In the genomic region with DNA sequence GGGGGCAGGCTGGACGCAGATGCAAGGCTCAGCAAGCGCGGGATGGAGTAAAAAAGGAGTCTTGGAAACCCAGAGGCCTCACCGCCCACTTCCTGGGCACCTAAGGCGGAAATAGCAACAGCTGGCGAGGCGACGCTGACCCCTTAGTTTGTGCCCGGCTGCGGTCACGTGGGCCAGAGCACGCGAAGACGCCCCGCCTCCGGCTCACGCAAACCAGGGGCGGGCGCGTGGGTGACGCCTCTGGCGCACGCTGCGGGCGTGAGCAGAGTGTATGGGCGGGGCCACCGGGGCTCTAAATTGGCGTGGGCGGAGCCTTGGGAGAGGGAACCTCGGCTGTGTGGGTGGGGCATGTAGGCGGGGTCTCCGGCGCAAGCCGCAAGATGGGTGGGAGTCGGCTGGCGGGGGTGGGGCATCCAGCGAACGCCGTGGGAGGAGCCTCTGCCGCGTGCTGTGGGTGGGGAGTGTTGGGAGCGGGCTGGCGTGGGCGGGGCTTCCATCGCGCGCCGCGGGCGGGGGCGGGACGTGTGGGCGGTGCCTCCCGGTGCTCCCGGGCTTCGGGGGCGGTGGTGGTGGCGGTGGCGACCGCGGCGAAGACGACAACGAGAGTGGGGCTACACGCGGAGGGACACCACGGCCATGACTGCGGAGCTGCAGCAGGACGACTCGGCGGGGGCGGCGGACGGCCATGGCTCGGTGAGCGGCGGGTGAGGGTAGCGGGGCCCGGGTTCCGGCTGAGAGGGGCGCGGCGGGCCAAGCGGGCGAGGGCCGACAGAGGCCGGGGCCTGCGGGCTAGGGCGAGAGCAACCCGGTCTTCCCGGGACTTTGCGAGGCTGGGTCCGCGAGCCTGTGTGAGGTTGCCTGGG, we compare ENCODE assay signal across 7 mouse cellular contexts. TPM values are rescaled to one million over a fixed set of nuclear protein-coding genes. Genes with fewer than 3 reads are reported as not detected.
DNase-seq lines count a peak whose midpoint lies in the region; ATAC-seq and TF ChIP-seq lines count a peak whose summit lies in the region.

A gene (plus strand): TSS at position 531 of the 863 bp plus-strand sequence.

- H3K36me3 ChIP-seq in intestine, postnatal 0 days (ENCODE audit: control insufficient read depth, insufficient read depth): no peaks in the 10 kb centered on the region
- 0 out of 2 replicates have a peak, but pooled peaks cover 6% of the 10 kb centered on the region for H3K36me3 ChIP-seq in midbrain, embryonic 12.5 days
- H3K36me3 ChIP-seq in small intestine, adult 2 months (ENCODE audit: control insufficient read depth, insufficient read depth, low read length): no peaks in the 10 kb centered on the region

- peak; percentile 93 for ATAC-seq in intestine, postnatal 0 days
- peak; percentile 91 for ATAC-seq in midbrain, embryonic 12.5 days (ENCODE audit: low FRiP score, low read depth)

- peak within 1 kb of the TSS; percentile 69 for H3K27ac ChIP-seq in intestine, postnatal 0 days (ENCODE audit: low read depth, low read length)
- H3K27ac ChIP-seq in midbrain, embryonic 12.5 days (replicated peaks): peak within 1 kb of the TSS; percentile 77
- H3K27ac ChIP-seq in small intestine, adult 2 months (ENCODE audit: insufficient read depth, low read depth, low read length): peak within 1 kb of the TSS; percentile 84

- H3K4me3 ChIP-seq in intestine, postnatal 0 days (ENCODE audit: low read depth, low read length): peak within 1 kb of the TSS; percentile 79
- peak within 1 kb of the TSS; percentile 83 for H3K4me3 ChIP-seq in midbrain, embryonic 12.5 days
- H3K4me3 ChIP-seq in small intestine, adult 2 months (ENCODE audit: low read depth, low read length): peak within 1 kb of the TSS; percentile 87

- DNase-seq in adrenal gland, adult 8-10 months: peak; percentile 99
- DNase-seq in embryo, embryonic 9.5 days (ENCODE audit: extremely low spot score): peak; percentile 100
- peak; percentile 99 to 100 for DNase-seq in gastrocnemius, postnatal 4 days (ENCODE audit: low spot score in 2 of 2)
- DNase-seq in left cerebral cortex, postnatal 4 days: peak; percentile 100

- no peak; the same call in 1 of the 2 replicates for TF ChIP-seq CTCF in intestine, postnatal 0 days (IDR thresholded peaks at IDR 0.05; ENCODE audit: low read depth)
- no peak for TF ChIP-seq CTCF in small intestine, adult 2 months (IDR thresholded peaks at IDR 0.05; ENCODE audit: extremely low read depth, insufficient read length, insufficient replicate concordance, low read depth, low read length)

- peak within 1 kb of the TSS; percentile 52 for H3K9ac ChIP-seq in intestine, postnatal 0 days (ENCODE audit: low read depth, low read length)
- peak within 1 kb of the TSS; percentile 80 for H3K9ac ChIP-seq in midbrain, embryonic 12.5 days (replicated peaks)

- H3K4me1 ChIP-seq in intestine, postnatal 0 days (replicated peaks; ENCODE audit: control insufficient read depth, insufficient read depth, low read length): peaks cover 10% of the 10 kb centered on the region
- H3K4me1 ChIP-seq in midbrain, embryonic 12.5 days: peaks cover 36% of the 10 kb centered on the region
- peaks cover 20% of the 10 kb centered on the region; the same call in 1 of the 2 replicates for H3K4me1 ChIP-seq in small intestine, adult 2 months (ENCODE audit: control insufficient read depth, insufficient read depth, insufficient read length, low read length)

- under 1% methylated on average over 90 of the region's 94 CpGs for WGBS in intestine, postnatal 0 days
- under 1% methylated on average over 81 of the region's 94 CpGs for WGBS in midbrain, embryonic 12.5 days
- WGBS in small intestine, adult 2 months: under 1% methylated on average over 91 of the region's 94 CpGs

- TF ChIP-seq POLR2A in small intestine, adult 2 months (IDR thresholded peaks at IDR 0.05; ENCODE audit: low read depth, low read length): peak; percentile 60

- H3K27me3 ChIP-seq in intestine, postnatal 0 days (replicated peaks; ENCODE audit: control insufficient read depth, insufficient read depth, low read length): no peaks in the 10 kb centered on the region
- H3K27me3 ChIP-seq in midbrain, embryonic 12.5 days: no peaks in the 10 kb centered on the region
- no peaks in the 10 kb centered on the region for H3K27me3 ChIP-seq in small intestine, adult 2 months (ENCODE audit: control insufficient read depth, insufficient read depth, low read length)

- H3K4me2 ChIP-seq in intestine, postnatal 0 days (replicated peaks; ENCODE audit: low read depth): peak within 1 kb of the TSS; percentile 85
- H3K4me2 ChIP-seq in midbrain, embryonic 12.5 days (replicated peaks): peak within 1 kb of the TSS; percentile 71

- intact Hi-C loops in left cerebral cortex, postnatal 4 days (cut with DNase I): no loop called here

- H3K9me3 ChIP-seq in intestine, postnatal 0 days (ENCODE audit: control insufficient read depth): no peaks in the 10 kb centered on the region
- H3K9me3 ChIP-seq in midbrain, embryonic 12.5 days: no peaks in the 10 kb centered on the region

RNA-seq across cellular contexts. Expression of the gene that starts here (rescaled TPM):
- 10 to 100 TPM; 10.4 to 21.0 (median 15.9) TPM for total RNA-seq in adrenal gland, adult 8-10 months (2022)
- total RNA-seq in gastrocnemius, postnatal 4 days (2021): 100 to 1,000 TPM; 133 to 173 TPM
- polyA plus RNA-seq in intestine, postnatal 0 days (2015; fragmentation: Nextera tagmentation; extraction: Ambion mirVana): 5.5 and 6.4 TPM in 2 replicates
- total RNA-seq in left cerebral cortex, postnatal 4 days (2021): 10 to 100 TPM; 39.3 to 45.1 TPM
- 46.3 and 53.9 TPM in 2 replicates for polyA plus RNA-seq in midbrain, embryonic 12.5 days (2016; fragmentation: Nextera tagmentation; extraction: Ambion mirVana)
- polyA plus RNA-seq in small intestine, adult 2 months (2012; rRNA removed): 2.9 and 7.7 TPM in 2 replicates

Comparison
In these comparisons a context has a peak if more than half of its experiments do, and no peak if none do; other contexts are left out.
1. Peak in every context shown above with its lines: DNase-seq, ATAC-seq, H3K4me3 ChIP-seq and H3K27ac ChIP-seq.